Mouse (Mus musculus): ENCODE results near the gene Ctsj. TPM values are rescaled to one million over a fixed set of nuclear protein-coding genes. Genes with fewer than 3 reads are reported as not detected.
"Not testable (repeated sequence)": the region's sequence is repeated elsewhere in the genome, so short reads cannot be mapped to it uniquely, and the experiment has no call there.

Ctsj gene
- polyA plus RNA-seq (2015; fragmentation: Nextera tagmentation; extraction: Ambion mirVana), result not detected in 2 replicates

DNA sequence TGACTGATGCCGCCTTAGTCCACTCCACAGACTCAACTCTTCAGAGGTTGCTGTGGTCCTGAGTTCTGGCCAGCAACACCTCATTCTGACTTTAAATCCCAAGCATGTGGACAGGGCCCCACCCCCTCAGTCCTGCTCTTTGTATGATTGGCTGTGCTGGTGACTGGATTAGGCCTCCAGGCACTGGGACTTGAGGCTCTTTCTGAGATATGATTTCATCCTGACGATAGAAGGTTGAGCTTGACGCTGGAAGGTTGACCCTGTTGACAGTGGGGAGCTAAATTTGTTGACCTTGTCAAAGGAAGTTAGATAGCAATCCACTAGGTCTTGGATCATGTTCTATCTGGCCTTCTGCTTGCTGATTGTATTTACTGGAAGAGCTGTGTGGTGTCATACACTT, at the start of gene Ctsj:
Ctsj (minus strand) TSS at position 101 of the 400 bp plus-strand sequence.
- WGBS, result 71% methylated on average over 3 of the region's 3 CpGs
- no peak within 1 kb of the TSS for H3K4me2 ChIP-seq (replicated peaks; ENCODE audit: low read depth, low read length)
- H3K4me1 ChIP-seq (ENCODE audit: insufficient read depth, low read length), result no peaks in the 10 kb centered on the region
- H3K9ac ChIP-seq (replicated peaks; ENCODE audit: low read length), result no peak within 1 kb of the TSS
- H3K27me3 ChIP-seq (ENCODE audit: insufficient read depth, low read length), result no peaks in the 10 kb centered on the region
- no peak for ATAC-seq (ENCODE audit: low FRiP score, low TSS enrichment)
- no peak within 1 kb of the TSS for H3K27ac ChIP-seq (ENCODE audit: low read length)
- H3K9me3 ChIP-seq (ENCODE audit: low read length), result peaks cover 6% of the 10 kb centered on the region; the same call in 1 of the 2 replicates
- no peaks in the 10 kb centered on the region for H3K36me3 ChIP-seq (ENCODE audit: insufficient read depth, low read length)
- no peak within 1 kb of the TSS for H3K4me3 ChIP-seq (ENCODE audit: low read length)

DNA sequence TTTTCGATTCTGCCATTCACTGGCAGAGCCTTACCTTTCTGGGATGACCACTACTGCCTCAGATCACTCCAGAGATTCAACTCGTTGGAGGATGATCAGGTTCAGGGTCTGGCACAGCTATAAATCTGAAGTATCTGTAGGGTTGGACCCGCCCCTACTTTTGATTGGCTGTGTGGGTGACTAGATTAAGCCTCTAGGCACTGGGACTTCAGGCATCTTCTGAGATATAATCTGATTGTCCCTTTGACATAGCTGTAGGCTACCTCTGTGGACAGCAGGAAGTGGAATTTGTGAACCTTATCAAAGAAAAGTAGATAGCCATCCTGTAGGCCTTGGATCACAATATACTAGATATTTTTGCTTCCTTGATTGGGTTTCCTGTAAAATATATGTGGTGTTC, 34.8 kb upstream of the Ctsj start, which contains the start of gene Ctsq:
Ctsq (minus strand) TSS at position 101 of the 400 bp plus-strand sequence.
- H3K9ac ChIP-seq (replicated peaks; ENCODE audit: low read length), result no peak within 1 kb of the TSS
- H3K4me1 ChIP-seq (ENCODE audit: insufficient read depth, low read length), result no peaks in the 10 kb centered on the region
- no peaks in the 10 kb centered on the region for H3K27me3 ChIP-seq (ENCODE audit: insufficient read depth, low read length)
- no peak within 1 kb of the TSS for H3K4me2 ChIP-seq (replicated peaks; ENCODE audit: low read depth, low read length)
- H3K9me3 ChIP-seq (ENCODE audit: low read length), result no peaks in the 10 kb centered on the region
- H3K4me3 ChIP-seq (ENCODE audit: low read length), result no peak within 1 kb of the TSS
- no peak within 1 kb of the TSS for H3K27ac ChIP-seq (ENCODE audit: low read length)
- no peaks in the 10 kb centered on the region for H3K36me3 ChIP-seq (ENCODE audit: insufficient read depth, low read length)
- ATAC-seq (ENCODE audit: low FRiP score, low TSS enrichment), result no peak
- 63% methylated on average over 3 of the region's 3 CpGs for WGBS

DNA sequence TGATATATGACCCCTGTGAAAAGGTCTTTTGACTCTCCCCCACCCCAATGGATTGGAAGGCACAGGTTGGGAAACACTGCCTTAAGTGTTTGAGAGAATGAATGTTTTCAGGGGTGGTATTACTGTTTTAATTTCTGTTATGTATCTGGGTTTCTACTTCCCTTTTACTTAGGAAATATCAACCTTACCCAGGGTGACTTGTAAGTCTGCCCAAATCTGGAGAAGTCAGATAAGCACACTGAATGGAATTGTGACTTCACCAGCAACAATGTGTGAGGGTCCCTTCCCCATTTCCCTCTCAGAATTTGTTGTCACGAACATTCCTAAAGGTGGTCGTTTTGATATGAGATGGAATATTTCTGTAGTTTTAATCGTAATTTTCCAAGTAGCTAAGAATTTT, 17.0 kb upstream of the Ctsj start:
- H3K36me3 ChIP-seq (ENCODE audit: insufficient read depth, low read length), result no peaks in the 10 kb centered on the region
- H3K4me1 ChIP-seq (ENCODE audit: insufficient read depth, low read length), result no peaks in the 10 kb centered on the region
- no peak for ATAC-seq (ENCODE audit: low FRiP score, low TSS enrichment)
- H3K27me3 ChIP-seq (ENCODE audit: insufficient read depth, low read length), result no peaks in the 10 kb centered on the region
- H3K4me3 ChIP-seq (ENCODE audit: low read length), result no peak overlapping the region
- H3K9ac ChIP-seq (replicated peaks; ENCODE audit: low read length), result no peak overlapping the region
- no peak overlapping the region for H3K4me2 ChIP-seq (replicated peaks; ENCODE audit: low read depth, low read length)
- H3K9me3 ChIP-seq (ENCODE audit: low read length), result 0 out of 2 replicates have a peak, but pooled peaks cover 2% of the 10 kb centered on the region
- H3K27ac ChIP-seq (ENCODE audit: low read length), result no peak overlapping the region
- WGBS, result 83% methylated on average over 3 of the region's 3 CpGs

DNA sequence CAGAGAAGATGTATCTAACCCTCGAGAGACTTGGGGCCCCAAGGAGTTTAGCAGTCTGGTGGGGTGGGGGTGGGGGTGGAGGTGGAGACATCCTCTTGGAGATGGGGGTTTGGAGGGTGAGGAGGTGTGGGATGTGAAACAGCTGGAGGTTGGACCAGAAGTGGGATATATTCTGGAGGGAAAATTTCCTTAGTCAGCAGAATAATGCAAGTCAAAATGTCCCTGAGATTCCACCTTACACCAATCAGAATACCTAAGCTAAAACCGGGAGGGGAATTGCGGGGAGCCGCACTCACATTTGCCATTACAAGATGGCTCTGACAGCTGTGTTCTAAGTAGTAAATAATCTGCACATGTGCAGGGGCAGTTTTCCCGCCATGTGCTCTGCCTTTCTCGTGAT, 16.1 kb upstream of the Ctsj start:
- 0 out of 2 replicates have a peak, but pooled peaks cover 2% of the 10 kb centered on the region for H3K9me3 ChIP-seq (ENCODE audit: low read length)
- H3K27me3 ChIP-seq (ENCODE audit: insufficient read depth, low read length), result no peaks in the 10 kb centered on the region
- no peak overlapping the region for H3K27ac ChIP-seq (ENCODE audit: low read length)
- H3K36me3 ChIP-seq (ENCODE audit: insufficient read depth, low read length), result no peaks in the 10 kb centered on the region
- WGBS, result 80% methylated on average over 4 of the region's 6 CpGs
- ATAC-seq (ENCODE audit: low FRiP score, low TSS enrichment), result no peak
- no peaks in the 10 kb centered on the region for H3K4me1 ChIP-seq (ENCODE audit: insufficient read depth, low read length)
- H3K9ac ChIP-seq (replicated peaks; ENCODE audit: low read length), result no peak overlapping the region
- no peak overlapping the region for H3K4me2 ChIP-seq (replicated peaks; ENCODE audit: low read depth, low read length)
- H3K4me3 ChIP-seq (ENCODE audit: low read length), result no peak overlapping the region

DNA sequence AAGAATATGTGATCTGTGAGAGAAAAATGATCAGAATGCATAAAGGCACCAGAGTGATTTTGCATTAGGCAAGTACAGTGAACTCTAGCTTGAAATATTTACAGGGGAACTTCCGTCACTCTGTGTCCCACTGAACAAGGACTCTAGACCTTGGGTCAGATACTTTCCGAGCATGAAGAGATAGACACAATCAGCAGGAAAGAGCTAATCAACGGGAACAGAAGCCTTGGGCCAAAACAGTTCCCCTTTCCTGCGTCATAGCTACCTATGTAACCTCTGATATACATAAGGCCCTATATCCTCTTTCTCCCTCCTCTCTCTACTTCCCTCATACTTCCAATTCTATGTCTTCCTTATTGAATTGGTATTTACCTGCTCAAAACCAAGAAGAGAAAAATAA, 4.4 kb upstream of the Ctsj start:
- Histone ChIP-seq H3K9me3 (ENCODE audit: low read length) (0 out of 2 replicates have a peak, but pooled peaks cover 3% of the 10 kb centered on the region), H3K4me3 (ENCODE audit: low read length) (no peak overlapping the region), H3K4me2 (replicated peaks; ENCODE audit: low read depth, low read length) (no peak overlapping the region), H3K27ac (ENCODE audit: low read length) (no peak overlapping the region), H3K9ac (replicated peaks; ENCODE audit: low read length) (no peak overlapping the region), H3K4me1 (ENCODE audit: insufficient read depth, low read length) (no peaks in the 10 kb centered on the region), H3K36me3 (ENCODE audit: insufficient read depth, low read length) (no peaks in the 10 kb centered on the region), H3K27me3 (ENCODE audit: insufficient read depth, low read length) (no peaks in the 10 kb centered on the region)
- ATAC-seq (ENCODE audit: low FRiP score, low TSS enrichment), result no peak
- WGBS, result 85% methylated on average over 4 of the region's 4 CpGs

DNA sequence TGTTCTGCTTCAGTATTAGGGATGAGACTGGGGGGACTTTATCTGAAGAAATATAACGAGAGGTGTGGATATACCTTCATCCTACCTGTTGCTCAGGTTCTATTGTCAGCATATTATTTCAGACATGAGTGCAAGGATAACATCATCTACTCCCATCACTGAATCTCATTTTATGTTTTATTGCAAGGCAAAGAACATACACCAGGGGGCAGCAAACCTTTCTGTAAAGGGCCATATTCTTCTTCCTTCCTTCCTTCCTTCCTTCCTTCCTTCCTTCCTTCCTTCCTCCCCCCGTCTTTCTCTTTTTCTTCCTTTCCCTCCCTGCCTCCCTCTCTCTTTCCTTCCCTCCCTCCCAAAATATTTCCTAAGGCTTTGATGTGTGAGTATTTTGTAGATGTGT, 8.2 kb downstream of the Ctsj start:
- ATAC-seq (ENCODE audit: low FRiP score, low TSS enrichment), result no peak
- H3K36me3 ChIP-seq (ENCODE audit: insufficient read depth, low read length), result no peaks in the 10 kb centered on the region
- H3K4me2 ChIP-seq (replicated peaks; ENCODE audit: low read depth, low read length), result no peak overlapping the region
- no peaks in the 10 kb centered on the region for H3K4me1 ChIP-seq (ENCODE audit: insufficient read depth, low read length)
- H3K27ac ChIP-seq (ENCODE audit: low read length), result no peak overlapping the region
- H3K4me3 ChIP-seq (ENCODE audit: low read length), result no peak overlapping the region
- no peak overlapping the region for H3K9ac ChIP-seq (replicated peaks; ENCODE audit: low read length)
- 66% methylated on average over 2 of the region's 2 CpGs for WGBS
- H3K9me3 ChIP-seq (ENCODE audit: low read length), result peaks cover 3% of the 10 kb centered on the region; the same call in 1 of the 2 replicates
- no peaks in the 10 kb centered on the region for H3K27me3 ChIP-seq (ENCODE audit: insufficient read depth, low read length)

DNA sequence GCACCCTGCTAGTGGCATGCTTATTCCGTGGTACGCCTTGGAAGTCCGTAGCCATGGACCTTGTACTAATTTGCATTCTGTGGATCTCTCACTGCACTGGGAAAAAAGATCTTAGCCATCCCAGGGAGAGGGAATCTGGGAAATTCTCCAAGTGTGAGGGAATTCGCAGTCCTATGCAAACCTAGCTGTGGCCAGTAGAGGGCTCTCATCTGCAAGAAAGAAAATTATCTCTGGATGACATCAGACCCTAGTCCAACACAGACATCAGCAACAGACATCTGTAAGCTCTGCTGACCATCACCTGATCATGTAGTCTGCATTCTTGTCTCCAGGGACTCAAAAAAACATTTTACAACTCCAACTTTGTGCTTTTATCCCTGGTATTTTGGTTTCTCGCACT, 18.8 kb downstream of the Ctsj start:
- WGBS, result 83% methylated on average over 4 of the region's 5 CpGs
- H3K36me3 ChIP-seq (ENCODE audit: insufficient read depth, low read length); H3K4me2 ChIP-seq (replicated peaks; ENCODE audit: low read depth, low read length); ATAC-seq (ENCODE audit: low FRiP score, low TSS enrichment); H3K9me3 ChIP-seq (ENCODE audit: low read length); H3K9ac ChIP-seq (replicated peaks; ENCODE audit: low read length); H3K4me1 ChIP-seq (ENCODE audit: insufficient read depth, low read length); H3K27ac ChIP-seq (ENCODE audit: low read length); H3K4me3 ChIP-seq (ENCODE audit: low read length); H3K27me3 ChIP-seq (ENCODE audit: insufficient read depth, low read length): not testable (repeated sequence)

DNA sequence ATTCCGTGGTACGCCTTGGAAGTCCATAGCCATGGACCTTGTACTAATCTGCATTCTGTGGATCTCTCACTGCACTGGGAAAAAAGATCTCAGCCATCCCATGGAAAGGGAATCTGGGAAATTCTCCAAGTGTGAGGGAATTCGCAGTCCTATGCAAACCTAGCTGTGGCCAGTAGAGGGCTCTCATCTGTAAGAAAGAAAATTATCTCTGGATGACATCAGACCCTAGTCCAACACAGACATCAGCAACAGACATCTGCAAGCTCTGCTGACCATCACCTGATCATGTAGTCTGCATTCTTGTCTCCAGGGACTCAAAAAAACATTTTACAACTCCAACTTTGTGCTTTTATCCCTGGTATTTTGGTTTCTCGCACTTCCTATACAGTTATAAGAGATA, 33.4 kb downstream of the Ctsj start:
- H3K4me1 ChIP-seq (ENCODE audit: insufficient read depth, low read length); H3K4me3 ChIP-seq (ENCODE audit: low read length); H3K36me3 ChIP-seq (ENCODE audit: insufficient read depth, low read length); H3K27me3 ChIP-seq (ENCODE audit: insufficient read depth, low read length); H3K27ac ChIP-seq (ENCODE audit: low read length); ATAC-seq (ENCODE audit: low FRiP score, low TSS enrichment); H3K4me2 ChIP-seq (replicated peaks; ENCODE audit: low read depth, low read length); H3K9me3 ChIP-seq (ENCODE audit: low read length); H3K9ac ChIP-seq (replicated peaks; ENCODE audit: low read length): not testable (repeated sequence)
- 64% methylated on average over 4 of the region's 4 CpGs for WGBS

DNA sequence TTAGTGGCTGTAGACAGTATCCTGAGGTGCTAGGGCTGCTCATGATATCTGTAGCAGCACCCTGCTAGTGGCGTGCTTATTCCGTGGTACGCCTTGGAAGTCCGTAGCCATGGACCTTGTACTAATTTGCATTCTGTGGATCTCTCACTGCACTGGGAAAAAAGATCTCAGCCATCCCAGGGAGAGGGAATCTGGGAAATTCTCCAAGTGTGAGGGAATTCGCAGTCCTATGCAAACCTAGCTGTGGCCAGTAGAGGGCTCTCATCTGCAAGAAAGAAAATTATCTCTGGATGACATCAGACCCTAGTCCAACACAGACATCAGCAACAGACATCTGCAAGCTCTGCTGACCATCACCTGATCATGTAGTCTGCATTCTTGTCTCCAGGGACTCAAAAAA, 41.8 kb downstream of the Ctsj start:
- WGBS, result 14% methylated on average over 4 of the region's 5 CpGs
- not testable (repeated sequence) for H3K27ac ChIP-seq (ENCODE audit: low read length); H3K36me3 ChIP-seq (ENCODE audit: insufficient read depth, low read length); H3K9me3 ChIP-seq (ENCODE audit: low read length); ATAC-seq (ENCODE audit: low FRiP score, low TSS enrichment); H3K9ac ChIP-seq (replicated peaks; ENCODE audit: low read length); H3K27me3 ChIP-seq (ENCODE audit: insufficient read depth, low read length); H3K4me1 ChIP-seq (ENCODE audit: insufficient read depth, low read length); H3K4me3 ChIP-seq (ENCODE audit: low read length); H3K4me2 ChIP-seq (replicated peaks; ENCODE audit: low read depth, low read length)

DNA sequence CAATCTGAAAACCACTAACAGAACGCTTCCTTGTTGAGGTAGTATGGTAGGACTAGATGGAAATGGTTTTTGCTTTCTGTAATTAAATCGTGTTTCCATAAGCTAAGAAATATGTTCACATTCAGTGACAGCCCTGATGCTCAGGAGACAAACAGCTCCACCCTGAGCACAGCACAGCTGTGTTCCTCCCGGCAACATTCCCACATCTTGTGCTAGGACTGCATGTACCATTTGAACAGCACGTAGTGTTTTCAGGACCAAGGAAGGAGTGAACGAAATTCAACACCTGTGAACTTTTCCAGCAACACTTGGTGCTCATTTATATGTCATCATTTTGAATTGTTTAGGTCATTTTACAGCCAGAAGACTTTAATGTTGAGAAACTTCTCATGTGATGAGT, 44.1 kb downstream of the Ctsj start:
- 65% methylated on average over 5 of the region's 5 CpGs for WGBS

More for the DNA sequence above, 44.1 kb downstream of the Ctsj start:
- no peak overlapping the region for H3K9ac ChIP-seq (replicated peaks; ENCODE audit: low read length)
- H3K36me3 ChIP-seq (ENCODE audit: insufficient read depth, low read length), result no peaks in the 10 kb centered on the region
- no peak overlapping the region for H3K27ac ChIP-seq (ENCODE audit: low read length)
- H3K4me1 ChIP-seq (ENCODE audit: insufficient read depth, low read length), result no peaks in the 10 kb centered on the region
- no peak overlapping the region for H3K4me3 ChIP-seq (ENCODE audit: low read length)
- ATAC-seq (ENCODE audit: low FRiP score, low TSS enrichment), result no peak
- no peak overlapping the region for H3K4me2 ChIP-seq (replicated peaks; ENCODE audit: low read depth, low read length)
- no peaks in the 10 kb centered on the region for H3K27me3 ChIP-seq (ENCODE audit: insufficient read depth, low read length)
- H3K9me3 ChIP-seq (ENCODE audit: low read length), result no peaks in the 10 kb centered on the region
